Mouse (Mus musculus): ENCODE results near the gene Ptpre. TPM values are rescaled to one million over a fixed set of nuclear protein-coding genes. Genes with fewer than 3 reads are reported as not detected.
A peak's percentile ranks its signal among the peaks of the same experiment; 100 is the strongest.

The Ptpre gene
- polyA plus RNA-seq, 1 experiment from 2014 or later, result 0.77 TPM

- 93% methylated on average over 6 of the region's 6 CpGs for WGBS
- H3K4me2 ChIP-seq (ENCODE audit: low read depth, low read length, severe bottlenecking), result no peak overlapping the region
- no peak for DNase-seq (ENCODE audit: low spot score)
Measured at GRCm38 (mm10) chr7:135602265-135602664, 65.0 kb downstream of the Ptpre start.

GRCm38 (mm10) chr7:135602881-135603523 lies 65.7 kb downstream of the Ptpre start:
- Histone ChIP-seq H3K4me2 (ENCODE audit: low read depth, low read length, severe bottlenecking) (no peak overlapping the region), H3K27me3 (ENCODE audit: control insufficient read depth, insufficient read depth, low read length) (no peaks in the 10 kb centered on the region), H3K4me1 (replicated peaks; ENCODE audit: control insufficient read depth, insufficient read depth, low read length) (no peaks in the 10 kb centered on the region), H3K9me3 (ENCODE audit: control insufficient read depth, low read length) (no peaks in the 10 kb centered on the region), H3K27ac (ENCODE audit: low read depth, low read length) (no peak overlapping the region), H3K9ac (ENCODE audit: low read length) (no peak overlapping the region), H3K4me3 (ENCODE audit: low read depth, low read length) (no peak overlapping the region), H3K36me3 (ENCODE audit: control insufficient read depth, insufficient read depth, low read length) (no peaks in the 10 kb centered on the region)
- DNase-seq (ENCODE audit: low spot score) (no peak), ATAC-seq (replicated peaks; ENCODE audit: low FRiP score) (no peak)
- WGBS, result 49% methylated on average over 5 of the region's 5 CpGs

More at GRCm38 (mm10) chr7:135602265-135602664, 65.0 kb downstream of the Ptpre start:
- no peak for ATAC-seq (replicated peaks; ENCODE audit: low FRiP score)
- Histone ChIP-seq H3K27me3 (ENCODE audit: control insufficient read depth, insufficient read depth, low read length) (no peaks in the 10 kb centered on the region), H3K9me3 (ENCODE audit: control insufficient read depth, low read length) (no peaks in the 10 kb centered on the region), H3K36me3 (ENCODE audit: control insufficient read depth, insufficient read depth, low read length) (no peaks in the 10 kb centered on the region), H3K4me1 (replicated peaks; ENCODE audit: control insufficient read depth, insufficient read depth, low read length) (no peaks in the 10 kb centered on the region), H3K9ac (ENCODE audit: low read length) (no peak overlapping the region), H3K27ac (ENCODE audit: low read depth, low read length) (no peak overlapping the region), H3K4me3 (ENCODE audit: low read depth, low read length) (no peak overlapping the region)

GRCm38 (mm10) chr7:135605002-135605803 lies 67.9 kb downstream of the Ptpre start:
- Histone ChIP-seq H3K9me3 (ENCODE audit: control insufficient read depth, low read length) (no peaks in the 10 kb centered on the region), H3K27ac (ENCODE audit: low read depth, low read length) (no peak overlapping the region), H3K9ac (ENCODE audit: low read length) (no peak overlapping the region), H3K36me3 (ENCODE audit: control insufficient read depth, insufficient read depth, low read length) (no peaks in the 10 kb centered on the region), H3K27me3 (ENCODE audit: control insufficient read depth, insufficient read depth, low read length) (no peaks in the 10 kb centered on the region), H3K4me3 (ENCODE audit: low read depth, low read length) (no peak overlapping the region), H3K4me1 (replicated peaks; ENCODE audit: control insufficient read depth, insufficient read depth, low read length) (peaks cover 2% of the 10 kb centered on the region; the same call in 1 of the 2 replicates), H3K4me2 (ENCODE audit: low read depth, low read length, severe bottlenecking) (no peak overlapping the region)
- DNase-seq (ENCODE audit: low spot score) (no peak), ATAC-seq (replicated peaks; ENCODE audit: low FRiP score) (no peak)
- 72% methylated on average over 15 of the region's 15 CpGs for WGBS

- Histone ChIP-seq H3K4me1 (replicated peaks; ENCODE audit: control insufficient read depth, insufficient read depth, low read length) (peaks cover 2% of the 10 kb centered on the region; the same call in 1 of the 2 replicates), H3K9me3 (ENCODE audit: control insufficient read depth, low read length) (no peaks in the 10 kb centered on the region), H3K9ac (ENCODE audit: low read length) (no peak overlapping the region), H3K36me3 (ENCODE audit: control insufficient read depth, insufficient read depth, low read length) (no peaks in the 10 kb centered on the region), H3K4me3 (ENCODE audit: low read depth, low read length) (no peak overlapping the region), H3K27me3 (ENCODE audit: control insufficient read depth, insufficient read depth, low read length) (no peaks in the 10 kb centered on the region), H3K4me2 (ENCODE audit: low read depth, low read length, severe bottlenecking) (no peak overlapping the region), H3K27ac (ENCODE audit: low read depth, low read length) (no peak overlapping the region)
- no peak for DNase-seq (ENCODE audit: low spot score)
- ATAC-seq (replicated peaks; ENCODE audit: low FRiP score), result no peak
- WGBS, result 93% methylated on average over 6 of the region's 6 CpGs
Measured at GRCm38 (mm10) chr7:135605804-135606072, 68.5 kb downstream of the Ptpre start.

GRCm38 (mm10) chr7:135608208-135608607 lies 70.9 kb downstream of the Ptpre start:
- Histone ChIP-seq H3K36me3 (ENCODE audit: control insufficient read depth, insufficient read depth, low read length) (no peaks in the 10 kb centered on the region), H3K4me1 (replicated peaks; ENCODE audit: control insufficient read depth, insufficient read depth, low read length) (peaks cover 6% of the 10 kb centered on the region; the same call in 1 of the 2 replicates), H3K27me3 (ENCODE audit: control insufficient read depth, insufficient read depth, low read length) (no peaks in the 10 kb centered on the region), H3K9me3 (ENCODE audit: control insufficient read depth, low read length) (no peaks in the 10 kb centered on the region), H3K4me3 (ENCODE audit: low read depth, low read length) (no peak overlapping the region), H3K4me2 (ENCODE audit: low read depth, low read length, severe bottlenecking) (no peak overlapping the region), H3K27ac (ENCODE audit: low read depth, low read length) (no peak overlapping the region), H3K9ac (ENCODE audit: low read length) (no peak overlapping the region)
- ATAC-seq (replicated peaks; ENCODE audit: low FRiP score), result no peak
- 91% methylated on average over 4 of the region's 4 CpGs for WGBS
- DNase-seq (ENCODE audit: low spot score), result no peak

GRCm38 (mm10) chr7:135609028-135609427 lies 71.7 kb downstream of the Ptpre start:
- no peak for DNase-seq (ENCODE audit: low spot score)
- Histone ChIP-seq H3K4me3 (ENCODE audit: low read depth, low read length) (no peak overlapping the region), H3K27ac (ENCODE audit: low read depth, low read length) (no peak overlapping the region), H3K9me3 (ENCODE audit: control insufficient read depth, low read length) (no peaks in the 10 kb centered on the region), H3K4me2 (ENCODE audit: low read depth, low read length, severe bottlenecking) (no peak overlapping the region), H3K9ac (ENCODE audit: low read length) (no peak overlapping the region), H3K4me1 (replicated peaks; ENCODE audit: control insufficient read depth, insufficient read depth, low read length) (peaks cover 6% of the 10 kb centered on the region; the same call in 1 of the 2 replicates), H3K27me3 (ENCODE audit: control insufficient read depth, insufficient read depth, low read length) (no peaks in the 10 kb centered on the region), H3K36me3 (ENCODE audit: control insufficient read depth, insufficient read depth, low read length) (no peaks in the 10 kb centered on the region)
- 71% methylated on average over 3 of the region's 3 CpGs for WGBS
- ATAC-seq (replicated peaks; ENCODE audit: low FRiP score), result no peak

- 83% methylated on average over 7 of the region's 7 CpGs for WGBS
- Histone ChIP-seq H3K9ac (ENCODE audit: low read length) (no peak overlapping the region), H3K4me2 (ENCODE audit: low read depth, low read length, severe bottlenecking) (no peak overlapping the region), H3K27me3 (ENCODE audit: control insufficient read depth, insufficient read depth, low read length) (no peaks in the 10 kb centered on the region), H3K9me3 (ENCODE audit: control insufficient read depth, low read length) (no peaks in the 10 kb centered on the region), H3K36me3 (ENCODE audit: control insufficient read depth, insufficient read depth, low read length) (no peaks in the 10 kb centered on the region), H3K4me1 (replicated peaks; ENCODE audit: control insufficient read depth, insufficient read depth, low read length) (peaks cover 6% of the 10 kb centered on the region; the same call in 1 of the 2 replicates), H3K27ac (ENCODE audit: low read depth, low read length) (no peak overlapping the region), H3K4me3 (ENCODE audit: low read depth, low read length) (no peak overlapping the region)
- no peak for ATAC-seq (replicated peaks; ENCODE audit: low FRiP score)
- no peak for DNase-seq (ENCODE audit: low spot score)
Measured at GRCm38 (mm10) chr7:135609655-135610054, 72.4 kb downstream of the Ptpre start.

- Histone ChIP-seq H3K4me2 (ENCODE audit: low read depth, low read length, severe bottlenecking) (no peak overlapping the region), H3K27ac (ENCODE audit: low read depth, low read length) (no peak overlapping the region), H3K9me3 (ENCODE audit: control insufficient read depth, low read length) (no peaks in the 10 kb centered on the region; the same call in 1 of the 2 replicates), H3K36me3 (ENCODE audit: control insufficient read depth, insufficient read depth, low read length) (no peaks in the 10 kb centered on the region), H3K27me3 (ENCODE audit: control insufficient read depth, insufficient read depth, low read length) (no peaks in the 10 kb centered on the region), H3K4me1 (replicated peaks; ENCODE audit: control insufficient read depth, insufficient read depth, low read length) (peaks cover 6% of the 10 kb centered on the region; the same call in 1 of the 2 replicates), H3K4me3 (ENCODE audit: low read depth, low read length) (no peak overlapping the region), H3K9ac (ENCODE audit: low read length) (no peak overlapping the region)
- DNase-seq (ENCODE audit: low spot score) (no peak), ATAC-seq (replicated peaks; ENCODE audit: low FRiP score) (0 out of 2 replicates have a peak, but pooled peaks have one; percentile 15)
- WGBS, result 39% methylated on average over 16 of the region's 16 CpGs
Measured at GRCm38 (mm10) chr7:135612276-135612675, 75.0 kb downstream of the Ptpre start.

Measured in forebrain, embryonic 11.5 days (tissue).